Mouse (Mus musculus): Measurements from ENCODE around the gene Slc35f2.

Slc35f2 gene

DNA sequence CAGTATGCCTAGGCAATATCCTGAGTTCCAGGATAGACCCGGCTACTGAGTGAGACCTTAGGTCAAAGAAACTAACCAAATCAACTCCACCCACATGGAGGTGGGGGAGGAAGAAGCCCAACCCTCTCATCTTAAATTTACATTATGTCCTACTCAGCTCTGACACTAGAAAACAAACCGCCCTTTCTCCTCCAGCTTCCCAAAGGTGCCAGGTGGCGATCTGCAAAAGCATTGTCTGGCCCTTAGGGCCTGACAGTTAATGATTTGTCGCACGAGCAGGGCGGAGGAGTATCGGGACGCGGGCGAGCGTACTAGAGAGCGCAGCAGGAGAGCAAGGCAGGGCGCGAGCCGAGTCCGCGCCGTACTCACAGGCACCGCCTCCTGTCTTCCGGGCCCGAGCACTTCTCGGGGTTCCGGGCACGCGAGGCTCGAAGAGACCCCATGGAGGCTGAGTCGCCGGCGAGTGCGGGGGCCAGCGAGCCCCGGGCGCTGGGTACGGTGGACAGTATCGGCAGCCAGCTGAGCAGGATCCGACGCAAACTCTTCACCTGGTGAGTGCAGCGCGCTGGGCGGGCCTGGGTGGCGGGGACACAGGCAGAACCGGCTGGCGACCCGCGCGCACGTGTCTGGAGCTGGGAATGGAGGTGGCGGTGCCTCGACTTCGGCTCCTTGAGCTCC lies at the start of gene Slc35f2:
TSS of gene Slc35f2 (plus strand) at position 195 of the 678 bp plus-strand sequence.
- no peak for DNase-seq (ENCODE audit: low spot score)

DNA sequence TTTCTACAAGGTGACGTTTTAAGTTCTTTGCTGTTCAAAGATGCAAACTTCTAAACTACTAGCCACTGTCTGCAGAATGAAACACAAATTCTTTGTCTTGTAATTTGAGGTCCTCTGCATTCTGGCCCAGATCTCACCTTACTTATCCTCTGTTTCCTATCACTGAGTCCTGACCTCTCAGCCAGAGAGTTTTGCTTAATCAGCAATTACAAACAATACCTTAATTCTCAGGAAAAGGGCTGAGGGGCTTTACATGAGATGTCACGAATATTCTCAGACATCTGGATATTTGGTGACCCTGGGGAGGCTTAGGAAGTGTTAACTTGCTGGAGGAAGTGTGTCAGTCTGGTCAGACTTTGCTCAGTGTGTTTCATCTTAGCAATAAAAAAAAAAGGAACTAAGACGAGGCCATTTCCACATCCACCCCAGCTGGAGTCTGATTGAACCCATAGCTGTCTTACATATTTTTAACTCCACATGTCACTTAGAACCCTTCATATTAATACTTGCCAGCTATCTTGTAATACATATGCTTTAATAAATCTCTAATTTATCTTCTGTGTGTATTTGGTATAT lies 30.4 kb upstream of the Slc35f2 start:
- DNase-seq (ENCODE audit: low spot score) = no peak

DNA sequence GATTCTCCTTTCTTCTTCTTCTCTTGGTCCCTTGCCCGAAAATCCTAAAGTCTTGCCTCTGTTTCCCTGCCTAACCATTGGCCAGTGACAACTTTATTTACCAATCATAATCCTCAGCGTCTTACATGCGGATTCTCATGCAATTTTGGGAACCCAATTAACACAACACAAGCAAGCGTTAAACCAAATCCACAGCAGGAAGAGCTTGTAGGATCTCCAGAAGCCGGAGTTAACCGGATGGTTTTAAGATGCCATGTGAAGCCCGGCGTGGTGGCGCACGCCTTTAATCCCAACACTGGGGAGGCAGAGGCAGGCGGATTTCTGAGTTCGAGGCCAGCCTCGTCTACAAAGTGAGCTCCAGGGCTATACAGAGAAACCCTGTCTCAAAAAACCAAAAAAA lies 20.9 kb upstream of the Slc35f2 start:
- no peak for DNase-seq (ENCODE audit: low spot score)

DNA sequence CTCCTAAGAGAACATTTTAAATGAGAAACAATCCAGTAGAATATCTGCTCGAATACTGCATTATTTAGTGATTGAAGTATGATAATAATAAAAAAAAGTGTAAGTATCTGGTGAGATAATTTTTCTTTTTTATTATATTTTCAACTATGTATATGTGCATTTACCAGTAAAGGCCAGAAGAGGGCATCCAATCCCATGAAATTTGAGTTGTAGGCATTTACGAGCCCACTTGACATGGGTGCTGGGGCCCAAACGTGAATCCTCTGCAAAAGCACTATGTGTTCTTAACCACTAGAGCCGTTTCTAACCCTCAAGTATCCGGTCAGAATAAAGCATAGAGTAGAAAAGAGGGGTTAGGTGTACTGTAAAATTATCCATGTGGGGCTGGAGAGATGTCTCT lies 20.4 kb upstream of the Slc35f2 start:
- no peak for DNase-seq (ENCODE audit: low spot score)

DNA sequence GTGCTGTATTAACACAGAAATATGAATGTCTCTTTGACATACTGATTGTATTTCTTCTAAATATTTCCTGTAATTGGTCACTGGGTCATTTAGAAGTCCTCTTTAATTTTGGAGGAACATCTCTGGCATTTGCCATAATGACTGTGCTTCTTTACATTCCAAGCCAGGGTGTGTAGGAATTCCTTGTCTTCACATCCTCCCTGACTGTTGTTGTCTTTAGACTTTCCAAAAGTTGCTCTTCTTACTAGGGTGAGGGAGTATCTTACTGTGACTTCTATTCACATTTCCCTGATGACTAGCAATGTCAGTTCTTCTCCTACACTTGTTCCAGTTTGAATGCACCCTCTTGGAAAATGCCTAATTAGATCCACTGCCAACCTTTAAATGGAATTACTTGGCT lies 16.5 kb upstream of the Slc35f2 start:
- DNase-seq (ENCODE audit: low spot score) = no peak

DNA sequence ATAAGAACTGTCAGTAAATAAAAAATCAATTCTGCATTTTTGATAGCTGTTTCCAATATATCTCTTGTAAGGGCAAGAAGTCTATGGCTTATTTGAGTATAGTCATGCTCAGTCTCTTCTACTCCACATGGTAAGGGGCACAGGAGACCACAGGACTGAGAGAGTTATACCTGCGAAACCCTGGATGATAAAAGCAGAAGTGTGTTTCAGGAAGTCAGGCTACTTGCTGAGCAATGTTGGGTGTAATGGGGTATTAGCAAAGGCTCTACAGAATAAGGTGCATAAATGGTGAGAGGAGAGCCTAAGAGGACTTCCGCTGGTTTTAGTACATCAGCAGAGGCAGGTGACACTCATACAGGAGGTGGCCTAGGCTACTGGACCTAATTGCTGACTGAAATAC lies 13.2 kb upstream of the Slc35f2 start:
- no peak for DNase-seq (ENCODE audit: low spot score)

DNA sequence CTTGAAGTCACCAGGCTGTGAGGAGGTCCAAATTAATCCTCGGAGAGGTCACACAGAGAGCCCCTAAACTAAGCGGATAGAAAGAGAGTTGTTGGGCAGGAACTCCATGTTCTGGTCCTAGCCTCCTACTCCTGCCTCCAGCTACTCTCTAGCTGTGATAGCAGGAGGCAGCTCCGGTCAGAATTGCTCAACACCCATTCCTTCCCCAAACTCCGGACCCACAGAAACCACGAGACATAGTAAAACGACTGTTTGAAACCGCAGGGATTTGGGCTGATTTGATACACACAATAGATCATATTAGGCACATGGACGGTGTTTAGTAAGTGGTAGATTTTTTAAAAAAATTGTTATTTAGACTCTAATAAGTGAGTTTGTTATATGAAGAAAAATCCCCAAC lies 6.6 kb upstream of the Slc35f2 start:
- no peak for DNase-seq (ENCODE audit: low spot score)

DNA sequence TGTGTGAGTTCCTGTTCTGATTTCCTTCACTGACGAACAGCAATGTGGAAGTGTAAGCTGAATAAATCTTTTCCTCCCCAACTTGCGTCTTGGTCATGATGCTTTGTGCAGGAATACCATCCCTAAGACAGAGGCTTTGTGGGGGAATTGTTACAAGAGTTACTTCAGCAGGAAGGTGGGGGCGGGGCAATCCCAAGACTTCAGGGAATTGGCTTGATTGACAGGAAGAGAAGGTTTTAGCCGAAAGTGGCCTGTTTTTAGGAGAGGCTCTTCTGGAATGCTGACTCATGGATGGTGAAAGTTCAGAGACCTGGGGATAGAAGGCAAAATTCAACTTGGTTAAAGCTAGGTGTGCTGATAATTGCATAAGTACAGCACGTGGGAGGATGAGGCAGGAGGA lies 2.9 kb upstream of the Slc35f2 start:
- DNase-seq (ENCODE audit: low spot score) = no peak

DNA sequence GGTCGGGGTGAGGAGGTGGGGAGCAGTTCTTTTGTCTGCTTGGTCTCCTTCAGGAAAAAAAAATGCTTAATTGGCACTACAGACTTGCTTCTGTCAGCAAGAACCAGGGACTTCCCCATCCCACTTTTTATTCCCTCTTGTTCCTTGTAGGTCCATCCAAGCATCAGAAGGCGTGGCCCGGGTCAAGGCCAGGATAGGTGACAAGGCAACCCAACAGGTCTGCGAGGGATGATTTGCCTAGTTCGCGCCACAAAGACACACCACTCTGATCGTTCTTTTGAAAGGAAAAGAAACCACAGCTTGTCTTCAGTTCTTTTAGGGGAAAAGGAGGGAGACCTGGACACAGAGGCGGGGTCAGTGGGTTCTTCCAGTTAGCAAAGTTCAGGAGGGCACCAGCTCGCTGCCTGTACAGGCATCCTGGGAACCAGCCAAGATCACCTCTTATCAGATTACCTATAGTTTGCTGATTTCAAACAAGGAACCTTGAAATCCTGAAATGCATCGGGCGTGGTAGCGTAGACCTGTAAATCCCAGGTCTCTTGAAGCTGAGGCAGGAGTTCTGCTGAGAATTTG lies 481 bp upstream of the Slc35f2 start:
- DNase-seq (ENCODE audit: low spot score) = no peak

DNA sequence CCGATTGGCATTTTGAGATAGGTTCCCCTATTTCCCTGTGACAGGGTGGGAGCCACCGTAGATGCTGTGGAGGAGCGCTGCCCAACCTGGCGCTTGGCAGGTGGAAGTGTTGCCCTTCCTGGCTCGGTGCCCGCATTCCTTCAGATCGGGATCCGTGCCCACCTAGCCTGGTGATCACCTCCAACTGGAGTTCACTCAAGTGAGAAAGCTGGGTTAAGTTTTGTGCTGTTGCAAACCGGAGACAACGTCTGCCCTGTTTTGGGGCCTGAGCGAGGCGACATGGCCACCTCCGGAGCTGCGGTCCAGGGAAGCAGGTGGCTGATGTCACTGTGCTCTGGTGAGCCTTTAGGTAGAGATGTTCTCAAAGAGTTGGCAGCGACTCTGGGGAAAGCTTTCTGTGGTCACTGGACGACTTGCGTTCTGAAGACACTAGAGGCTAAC lies 803 bp downstream of the Slc35f2 start:
- DNase-seq (ENCODE audit: low spot score) = no peak

DNA sequence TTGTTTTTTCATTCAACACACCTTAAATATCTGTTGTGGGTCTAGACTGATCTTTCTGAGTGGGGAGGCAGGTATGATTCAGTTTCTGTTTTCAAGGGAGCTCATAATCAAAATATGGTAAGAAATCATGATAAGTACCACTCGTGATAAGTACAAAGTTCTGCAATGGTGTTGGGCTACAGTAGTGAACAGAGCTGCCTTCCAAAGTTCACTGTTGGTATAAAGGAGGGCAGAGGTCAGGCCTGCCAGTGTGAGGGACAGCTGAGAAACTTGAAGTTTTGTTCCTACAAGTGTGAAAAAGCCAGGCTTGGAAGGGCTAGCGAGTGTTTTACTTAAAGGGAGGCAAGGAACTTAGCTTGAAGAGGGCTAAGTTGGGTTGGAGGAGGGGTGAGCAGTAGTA lies 4.2 kb downstream of the Slc35f2 start:
- no peak for DNase-seq (ENCODE audit: low spot score)

DNA sequence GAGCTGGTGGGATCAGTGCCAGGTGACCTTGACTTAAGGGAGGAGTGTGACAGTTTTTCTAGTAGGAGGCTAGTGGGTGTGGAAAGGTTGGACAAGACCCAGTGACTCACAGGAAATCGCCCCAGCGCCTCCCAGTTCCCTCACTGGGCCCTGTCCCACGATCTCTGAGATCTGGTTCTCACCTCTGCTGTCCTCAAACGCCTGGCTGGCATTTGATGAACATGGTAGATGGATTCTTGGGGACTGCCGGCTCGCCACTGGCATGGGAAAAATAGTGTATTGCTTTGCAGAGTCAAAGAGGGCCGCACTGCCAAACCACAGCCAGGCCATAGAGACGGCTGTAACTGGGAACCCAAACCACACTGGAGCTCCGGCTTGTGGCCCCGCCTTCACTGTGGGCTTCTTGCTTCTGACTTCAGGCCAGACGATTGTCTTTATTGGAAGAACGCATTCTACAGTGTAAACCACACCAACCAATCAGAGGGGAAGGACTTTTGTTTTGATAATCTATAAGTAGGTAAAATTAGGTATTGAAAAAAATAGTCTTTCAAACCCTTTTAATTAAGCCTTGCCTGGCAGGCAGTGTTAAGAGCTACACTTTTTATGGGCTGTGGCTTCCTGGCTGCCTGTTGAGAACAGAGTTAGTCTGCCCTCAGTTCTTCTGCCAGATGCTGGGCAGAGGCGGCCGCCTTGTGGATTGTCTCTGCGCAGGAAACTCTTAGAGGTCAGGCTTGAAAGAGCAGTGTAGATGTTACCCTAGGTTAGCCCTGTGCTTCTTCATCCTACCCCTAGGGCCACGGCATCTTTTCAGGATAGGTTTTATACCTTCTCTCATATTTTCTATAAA lies 15.4 kb downstream of the Slc35f2 start:
- no peak for DNase-seq (ENCODE audit: low spot score)

DNA sequence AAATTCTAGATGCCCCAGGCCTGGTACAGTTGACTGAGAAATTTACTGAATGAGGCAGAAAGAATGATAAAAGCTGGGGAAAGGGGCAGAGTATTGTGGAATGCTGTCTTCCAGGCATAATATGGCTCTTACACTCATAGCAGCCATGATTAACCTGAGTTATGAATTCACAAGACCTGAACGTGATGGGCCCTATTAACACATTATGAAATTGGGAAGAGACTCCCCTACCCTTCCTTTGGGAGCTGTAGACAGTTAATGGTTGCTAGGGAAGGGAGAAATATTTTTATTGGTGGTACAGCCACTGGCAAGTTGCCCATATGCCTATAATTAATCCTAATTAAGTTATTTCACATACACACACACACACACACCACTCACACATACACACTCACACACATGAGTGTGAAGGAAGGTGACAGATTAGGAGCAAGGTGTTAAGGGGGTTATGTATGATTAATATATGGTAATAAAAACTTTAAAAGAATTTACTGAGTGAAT lies 22.5 kb downstream of the Slc35f2 start:
- no peak for DNase-seq (ENCODE audit: low spot score)

DNA sequence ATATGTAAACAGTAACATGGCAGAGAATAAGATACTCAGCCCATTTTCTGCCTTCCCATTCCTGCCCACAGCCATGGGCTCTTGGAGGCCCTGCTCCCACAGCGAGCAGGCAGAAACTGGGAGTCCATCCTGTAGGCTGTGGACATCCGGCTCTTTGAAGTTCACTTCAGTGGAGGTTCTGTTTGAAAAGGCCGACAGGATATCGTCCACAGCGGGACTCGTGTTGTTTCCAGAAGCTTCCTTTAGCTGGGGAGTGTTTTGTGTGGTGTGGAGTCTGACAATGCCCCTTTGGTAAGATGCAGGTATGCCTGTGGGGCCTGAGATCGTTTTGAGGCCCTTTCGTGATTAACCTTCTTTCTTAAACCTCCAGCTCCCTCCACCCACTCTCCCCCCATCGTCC lies 23.2 kb downstream of the Slc35f2 start:
- DNase-seq (ENCODE audit: low spot score) = no peak

DNA sequence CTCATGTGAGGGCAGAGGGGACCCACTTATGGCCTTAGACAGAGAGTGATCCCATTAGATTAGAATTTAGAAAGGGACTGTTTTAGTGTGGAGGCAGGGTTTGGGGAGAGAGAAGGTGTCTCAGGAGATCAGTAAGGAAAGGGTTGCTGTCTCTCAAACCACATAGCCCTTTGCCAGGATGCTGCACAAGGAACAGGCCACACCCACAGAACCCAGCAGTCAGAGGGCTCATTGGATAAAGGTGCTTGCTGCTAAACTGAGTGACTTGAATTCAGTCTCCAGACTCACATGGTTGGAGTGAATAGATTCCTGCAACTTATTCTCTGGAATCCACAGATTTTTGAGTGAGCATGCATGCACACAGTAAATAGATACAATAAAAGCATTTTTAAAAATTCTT lies 24.0 kb downstream of the Slc35f2 start:
- no peak for DNase-seq (ENCODE audit: low spot score)

DNA sequence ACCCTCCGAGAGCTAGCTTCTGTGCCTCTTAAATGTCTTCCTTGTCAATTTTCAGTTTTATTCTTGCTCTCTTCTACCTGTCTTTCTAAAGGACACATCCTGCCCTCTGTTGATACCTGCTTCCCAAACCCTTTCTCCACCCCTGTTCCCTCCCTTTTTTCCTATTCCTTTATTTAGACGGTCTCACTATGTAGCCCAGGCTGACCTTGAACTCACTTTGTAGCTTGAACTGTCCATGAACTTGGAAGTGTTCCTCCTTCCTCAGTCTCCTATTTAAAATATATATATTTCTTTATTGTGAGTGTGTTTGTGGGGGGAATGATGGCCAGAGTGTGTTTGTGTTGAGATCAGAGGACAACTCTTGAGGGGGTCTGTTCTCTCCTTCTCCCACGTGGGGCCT lies 25.0 kb downstream of the Slc35f2 start:
- DNase-seq (ENCODE audit: low spot score) = no peak

DNA sequence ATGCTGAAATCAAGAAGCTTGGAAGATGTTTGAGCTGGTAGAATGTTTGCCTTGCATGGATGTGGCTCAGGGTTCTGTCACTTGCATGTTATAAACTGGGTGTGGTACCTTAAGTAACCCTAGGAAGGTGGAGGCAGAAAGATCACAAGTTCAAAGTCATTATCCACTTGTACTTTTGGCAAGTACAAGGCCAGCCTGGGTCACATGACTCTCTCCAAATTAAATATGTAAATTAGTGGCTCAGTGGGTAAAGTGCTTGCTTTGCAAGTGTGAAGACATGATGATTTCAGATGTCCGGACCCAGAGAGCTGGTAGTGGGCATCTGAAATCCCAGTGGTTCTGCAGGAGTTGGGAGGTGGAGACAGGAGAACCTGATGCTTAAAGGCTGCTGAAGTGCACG lies 25.8 kb downstream of the Slc35f2 start:
- DNase-seq (ENCODE audit: low spot score) = no peak

DNA sequence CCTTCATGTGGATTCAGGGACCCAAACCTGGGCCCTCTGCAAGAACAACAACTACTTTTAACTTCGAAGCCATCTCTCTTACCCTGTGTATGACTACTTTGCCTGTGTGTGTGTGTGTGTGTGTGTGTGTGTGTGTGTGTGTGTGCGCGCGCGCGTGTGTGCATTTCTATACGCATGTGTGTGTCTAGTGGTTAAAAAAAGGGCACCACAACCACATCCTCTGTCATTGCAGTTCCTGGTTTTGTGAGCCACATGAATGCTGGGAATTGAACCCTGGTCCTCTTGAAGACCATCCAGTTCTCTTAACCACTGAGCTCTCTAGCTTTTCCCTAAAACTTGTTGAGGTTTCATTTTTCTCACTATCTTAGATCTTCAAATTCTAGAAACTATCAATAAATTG lies 31.6 kb downstream of the Slc35f2 start:
- DNase-seq (ENCODE audit: low spot score) = no peak

DNA sequence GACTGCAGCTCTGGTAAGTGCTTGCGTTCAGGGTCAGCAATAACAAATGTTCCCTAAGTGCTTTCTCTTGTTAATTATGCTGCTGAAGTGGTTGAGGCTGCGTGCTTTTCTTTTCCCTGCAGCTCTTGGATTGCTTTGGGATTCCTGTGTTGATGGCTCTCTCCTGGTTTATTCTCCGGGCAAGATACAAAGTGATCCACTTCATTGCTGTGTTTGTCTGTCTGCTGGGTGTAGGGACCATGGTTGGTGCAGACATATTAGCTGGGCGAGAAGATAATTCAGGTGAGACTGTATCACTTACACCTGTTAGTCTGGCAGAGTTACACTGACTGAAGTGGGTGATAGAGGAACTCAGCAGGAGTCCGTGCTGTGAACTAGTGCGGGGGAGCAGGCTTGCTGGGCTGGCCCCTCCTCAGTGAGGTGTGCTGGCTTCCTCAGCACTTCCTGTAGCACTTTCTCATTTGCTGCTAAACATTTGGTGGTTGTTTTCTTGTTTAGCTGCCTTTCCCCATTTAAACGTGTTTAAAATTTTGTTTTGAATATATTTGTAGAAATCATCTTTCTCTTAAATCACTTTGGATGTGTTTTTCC lies 35.3 kb downstream of the Slc35f2 start:
- no peak for DNase-seq (ENCODE audit: low spot score)

DNA sequence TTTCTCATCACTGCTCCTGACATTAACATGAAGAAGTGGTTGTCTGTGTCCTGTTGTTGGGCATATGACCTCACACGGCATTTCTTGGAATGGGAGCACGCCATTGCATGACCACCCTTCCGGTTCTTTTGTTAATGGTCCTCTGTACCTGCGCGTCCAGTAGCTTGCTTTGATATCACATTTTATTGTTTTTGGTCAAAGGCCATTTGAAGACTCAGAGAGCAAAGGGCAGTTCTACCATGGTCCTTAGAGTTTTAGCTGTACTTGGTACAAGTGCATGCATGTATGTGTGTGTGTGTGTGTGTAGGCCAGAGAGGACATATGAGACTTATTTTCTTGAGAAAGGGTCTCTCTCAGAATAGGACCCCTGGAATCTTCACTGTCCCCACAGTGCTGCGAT lies 42.1 kb downstream of the Slc35f2 start:
- no peak for DNase-seq (ENCODE audit: low spot score)

DNA sequence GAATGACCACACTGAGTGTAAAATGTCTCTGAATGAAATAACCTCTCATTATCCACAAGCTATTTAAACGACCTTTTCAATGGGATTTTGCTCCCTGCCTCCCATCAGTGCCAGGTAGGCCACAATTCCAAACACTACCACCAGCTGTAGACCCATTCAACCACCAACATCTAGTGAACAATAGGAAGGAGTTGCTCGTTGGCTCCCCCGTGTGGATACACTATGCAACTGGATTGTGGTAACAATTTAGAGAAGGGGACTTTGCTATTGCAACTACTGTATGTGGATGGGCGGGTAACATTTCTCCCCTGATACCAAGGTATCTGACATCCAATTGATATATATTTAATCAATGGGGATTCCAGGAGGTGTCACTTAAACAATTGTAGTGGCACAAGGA lies 47.4 kb downstream of the Slc35f2 start:
- no peak for DNase-seq (ENCODE audit: low spot score)

DNA sequence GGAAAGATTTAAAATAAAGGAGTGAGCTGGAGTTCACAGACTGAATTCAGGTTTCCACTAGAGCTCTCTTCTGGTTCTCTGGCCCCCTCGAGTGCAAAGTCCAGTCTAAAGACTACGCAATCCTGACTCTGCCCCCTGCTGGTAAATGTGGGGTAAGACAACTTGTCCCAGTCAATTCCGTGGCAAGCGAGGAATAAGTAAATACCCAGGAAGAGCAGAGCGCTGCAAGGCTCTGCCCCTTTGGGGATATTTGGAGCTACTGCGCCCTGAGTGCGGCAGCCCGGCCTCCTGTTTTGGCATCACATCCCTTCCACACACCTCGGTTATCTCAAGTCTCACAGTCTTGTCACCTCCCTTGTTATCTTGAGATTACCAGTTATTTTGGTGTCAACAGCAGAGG lies 54.0 kb downstream of the Slc35f2 start:
- no peak for DNase-seq (ENCODE audit: low spot score)
